Mouse (Mus musculus): Measurements from ENCODE around the gene 5031439G07Rik.

5031439G07Rik gene

DNA sequence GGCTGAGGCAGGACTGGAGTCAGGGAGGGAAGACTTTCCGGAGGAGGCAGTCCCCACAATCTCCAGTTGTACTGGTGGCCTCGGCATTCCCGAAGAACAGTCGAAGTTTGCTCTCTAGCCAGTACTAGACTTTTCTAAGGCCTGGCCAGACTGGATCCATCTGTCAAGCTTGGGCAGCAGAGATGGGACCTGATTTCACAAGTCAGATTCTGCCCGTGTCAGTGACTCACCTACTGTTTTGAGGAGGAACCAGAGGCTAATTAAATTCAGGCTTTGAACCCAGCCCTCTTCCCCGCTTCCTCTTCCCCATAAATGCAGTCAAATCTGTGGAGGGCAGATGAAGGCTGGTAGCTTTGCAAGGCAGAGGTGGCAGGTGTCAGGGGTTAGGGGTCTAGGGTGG lies 6.7 kb upstream of the 5031439G07Rik start:
- no peak for DNase-seq (ENCODE audit: low spot score)

DNA sequence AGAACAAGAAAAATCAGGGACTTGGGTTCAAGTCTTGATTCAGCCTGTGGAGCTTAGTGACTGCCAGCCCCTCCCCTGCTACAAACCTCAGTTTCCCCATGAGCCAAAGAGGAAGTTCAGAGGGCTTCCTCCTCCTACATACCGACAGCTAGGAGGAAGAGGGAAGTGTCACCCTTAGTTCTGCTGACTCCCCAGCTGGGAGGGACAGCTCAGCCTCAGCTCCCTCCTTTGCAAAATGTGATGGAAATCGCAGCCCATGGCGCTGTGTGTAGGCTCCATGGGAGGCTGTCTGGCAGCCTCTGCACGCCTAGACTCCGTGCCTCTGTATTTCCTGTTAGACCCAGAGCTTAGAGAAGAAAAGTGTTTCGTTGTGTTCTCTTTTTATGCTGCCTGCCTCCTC lies 6.1 kb upstream of the 5031439G07Rik start:
- DNase-seq (ENCODE audit: low spot score): no peak

DNA sequence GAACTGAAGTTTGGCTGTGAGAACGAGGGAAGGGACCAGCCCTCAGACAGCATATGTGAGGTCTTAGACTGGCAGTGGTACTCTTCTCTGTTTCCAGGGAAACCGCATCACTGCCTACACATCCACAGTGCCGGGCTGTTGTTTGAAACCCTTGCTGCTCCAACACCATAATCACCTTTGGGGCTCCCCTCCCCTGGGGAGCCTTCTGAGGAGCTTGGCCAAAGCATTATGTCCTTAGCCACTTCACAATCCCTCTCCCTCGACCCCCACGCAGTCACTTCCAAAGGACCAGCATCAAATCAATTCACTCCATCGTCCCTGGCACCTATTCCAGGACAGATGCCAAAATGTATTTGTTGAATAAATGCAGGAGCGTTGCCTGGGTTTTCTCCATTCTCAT lies 1.4 kb upstream of the 5031439G07Rik start:
- DNase-seq (ENCODE audit: low spot score): no peak

DNA sequence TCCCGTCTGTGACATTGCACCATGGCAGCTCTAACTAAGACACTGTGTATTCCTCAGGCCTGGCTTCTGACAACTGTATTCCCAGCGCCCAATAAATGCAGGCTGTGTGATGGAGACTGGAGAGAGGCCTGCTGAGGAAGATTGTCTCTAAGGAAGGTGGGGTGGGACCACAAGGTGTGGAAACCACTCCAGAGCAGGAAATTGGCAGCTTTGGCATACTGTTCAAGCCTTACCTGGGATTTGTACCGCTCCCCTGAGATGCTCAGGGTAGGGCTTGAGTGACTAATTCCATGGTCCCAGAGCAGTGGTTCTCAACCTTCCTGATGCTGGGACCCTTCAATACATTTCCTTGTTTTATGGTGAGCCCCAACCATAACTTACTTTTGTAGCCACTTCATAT lies 747 bp upstream of the 5031439G07Rik start:
- DNase-seq (ENCODE audit: low spot score): no peak

DNA sequence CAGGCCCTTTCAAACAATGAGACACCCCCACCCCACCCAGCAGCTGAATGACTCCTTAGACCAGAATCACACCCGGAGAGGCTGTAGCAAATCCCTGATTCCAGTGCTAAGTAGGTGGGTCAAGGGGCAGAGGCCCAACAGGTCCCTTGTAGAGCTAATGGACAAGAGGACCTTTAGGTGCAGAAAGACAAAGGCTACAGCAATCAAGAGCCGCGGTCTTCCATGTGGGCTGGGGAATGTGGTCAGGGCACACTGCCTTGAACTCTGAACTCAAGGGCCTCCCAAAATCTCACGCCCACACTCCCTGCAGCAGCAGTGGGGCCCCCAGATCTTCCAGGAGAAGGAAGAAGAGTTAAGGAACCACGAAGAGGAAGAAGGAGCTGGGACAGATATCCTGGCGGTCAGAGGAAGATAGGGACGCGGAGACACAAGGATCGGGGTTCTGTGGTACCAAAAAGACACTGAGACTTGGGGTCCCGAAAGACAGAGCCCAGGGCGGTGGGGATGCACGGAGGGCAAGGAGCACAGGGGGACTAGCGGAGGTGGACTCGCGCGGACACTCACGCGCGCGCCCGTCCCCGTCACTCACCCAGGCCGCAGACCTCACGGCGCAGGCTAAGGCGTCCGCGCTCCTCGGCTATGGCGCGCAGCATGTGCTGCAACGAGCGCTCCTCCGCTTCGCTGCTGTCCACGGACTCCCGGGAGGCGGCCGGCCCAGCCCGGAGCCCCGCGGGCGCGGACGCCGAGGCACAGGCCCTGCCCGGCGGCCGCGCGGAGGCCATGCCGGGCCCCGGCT lies 1.1 kb downstream of the 5031439G07Rik start:
- DNase-seq (ENCODE audit: low spot score): no peak

DNA sequence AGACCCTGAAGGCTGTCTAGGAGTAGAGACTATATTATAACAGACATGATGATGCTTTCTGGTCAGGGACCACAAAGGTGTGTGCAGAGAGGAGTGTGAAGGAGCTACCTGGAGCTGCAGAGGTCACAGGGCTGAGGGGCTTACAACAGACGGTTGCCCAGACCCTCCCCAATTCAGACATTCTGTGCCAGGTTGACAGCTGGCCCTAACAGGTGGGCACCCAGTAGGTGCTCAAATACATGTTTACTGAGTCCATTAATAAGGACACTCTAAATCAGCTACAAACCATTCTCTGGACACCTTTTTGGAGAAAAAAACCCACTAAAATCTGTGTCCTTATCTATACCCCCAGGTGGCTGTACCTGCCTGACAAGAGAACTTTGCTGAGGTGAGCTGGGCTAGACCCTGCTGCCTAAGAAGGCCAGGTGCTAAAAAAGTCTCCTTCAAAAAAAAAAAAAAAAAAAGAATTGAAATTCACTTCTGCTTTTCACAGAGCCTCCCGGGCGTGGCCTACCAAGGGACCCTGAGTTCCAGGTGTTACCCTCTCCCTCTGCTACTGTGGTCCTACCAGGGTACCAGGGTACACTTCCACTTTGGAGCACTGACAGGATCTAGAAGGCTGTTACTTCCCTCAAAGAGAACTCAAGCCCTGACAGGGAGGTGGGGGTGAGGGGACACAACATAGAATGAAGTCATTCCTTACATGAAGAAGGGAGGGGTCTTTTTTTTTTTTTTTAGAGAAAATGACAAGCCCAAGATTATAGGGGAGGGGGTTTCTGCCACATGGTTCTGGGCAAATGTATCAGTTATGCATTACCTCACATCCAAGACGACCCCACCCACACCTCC lies 2.0 kb downstream of the 5031439G07Rik start:
- DNase-seq (ENCODE audit: low spot score): no peak

DNA sequence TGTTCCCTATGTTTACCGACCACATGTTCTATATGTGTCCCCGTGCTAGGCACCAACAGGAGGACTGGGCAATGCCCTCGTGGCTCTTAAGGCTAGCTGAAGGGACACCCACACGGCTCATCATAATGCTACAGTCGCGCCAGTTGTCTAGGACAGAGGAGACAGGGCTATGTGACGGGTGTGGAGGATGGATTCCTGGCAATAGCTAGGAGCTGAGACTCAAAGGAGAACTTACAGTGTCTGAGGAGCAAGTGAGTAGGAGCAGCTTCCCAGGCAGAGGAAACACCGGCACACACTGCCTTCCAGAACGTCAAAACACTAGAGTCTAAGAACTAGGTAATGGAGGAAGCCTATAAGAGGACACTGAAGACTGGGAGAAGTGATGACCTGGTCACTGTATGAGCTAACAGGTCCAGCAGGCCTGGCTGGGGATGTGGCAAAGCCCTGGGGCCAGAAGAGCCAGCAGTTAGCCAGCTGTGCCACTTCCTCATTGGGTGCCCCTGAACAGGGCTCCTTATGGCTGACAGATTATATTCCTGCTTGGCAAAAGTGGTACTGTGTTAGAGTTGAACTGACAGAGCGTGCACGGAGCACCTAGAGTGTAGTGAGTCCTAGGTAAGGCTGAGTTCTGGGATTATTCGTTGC lies 2.7 kb downstream of the 5031439G07Rik start:
- no peak for DNase-seq (ENCODE audit: low spot score)

DNA sequence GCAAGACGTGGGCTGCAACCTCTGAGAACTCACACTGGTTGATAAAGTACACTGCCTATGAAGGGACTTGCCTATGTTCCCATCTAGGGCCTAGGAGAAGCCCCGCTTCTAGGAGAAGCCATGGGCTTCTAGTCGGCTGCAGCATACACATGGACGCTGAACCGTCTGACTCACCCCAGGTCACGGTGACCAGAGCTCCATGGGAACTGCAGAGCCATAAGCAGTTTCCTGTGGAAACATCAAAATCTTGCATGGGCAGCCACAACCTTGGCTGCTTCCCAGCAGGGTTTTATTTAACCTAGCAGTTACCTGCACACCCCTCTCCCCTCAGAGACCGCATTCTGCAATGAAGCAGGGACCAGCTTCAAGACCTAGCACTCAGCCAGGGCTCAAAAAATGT lies 4.6 kb downstream of the 5031439G07Rik start:
- DNase-seq (ENCODE audit: low spot score): no peak

DNA sequence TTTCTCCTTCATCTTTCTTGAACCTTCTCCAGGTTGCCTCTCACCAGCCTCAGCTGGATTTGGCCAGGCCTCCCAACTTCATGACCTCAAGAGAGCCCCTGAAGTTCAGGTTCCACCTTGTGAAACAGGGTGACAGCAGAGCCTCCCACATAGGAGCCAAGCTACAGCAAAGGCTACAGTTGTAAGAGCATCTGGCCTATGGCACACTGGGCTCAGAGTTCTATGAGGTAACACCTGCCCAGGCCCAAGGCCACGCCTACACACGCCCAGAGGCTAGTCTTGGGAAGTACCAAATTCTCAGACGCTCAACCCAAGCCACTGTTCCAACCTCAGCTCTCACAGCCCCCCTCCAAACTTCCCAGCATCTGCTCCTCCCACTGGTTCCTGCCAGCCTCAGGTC lies 5.5 kb downstream of the 5031439G07Rik start:
- DNase-seq (ENCODE audit: low spot score): no peak

DNA sequence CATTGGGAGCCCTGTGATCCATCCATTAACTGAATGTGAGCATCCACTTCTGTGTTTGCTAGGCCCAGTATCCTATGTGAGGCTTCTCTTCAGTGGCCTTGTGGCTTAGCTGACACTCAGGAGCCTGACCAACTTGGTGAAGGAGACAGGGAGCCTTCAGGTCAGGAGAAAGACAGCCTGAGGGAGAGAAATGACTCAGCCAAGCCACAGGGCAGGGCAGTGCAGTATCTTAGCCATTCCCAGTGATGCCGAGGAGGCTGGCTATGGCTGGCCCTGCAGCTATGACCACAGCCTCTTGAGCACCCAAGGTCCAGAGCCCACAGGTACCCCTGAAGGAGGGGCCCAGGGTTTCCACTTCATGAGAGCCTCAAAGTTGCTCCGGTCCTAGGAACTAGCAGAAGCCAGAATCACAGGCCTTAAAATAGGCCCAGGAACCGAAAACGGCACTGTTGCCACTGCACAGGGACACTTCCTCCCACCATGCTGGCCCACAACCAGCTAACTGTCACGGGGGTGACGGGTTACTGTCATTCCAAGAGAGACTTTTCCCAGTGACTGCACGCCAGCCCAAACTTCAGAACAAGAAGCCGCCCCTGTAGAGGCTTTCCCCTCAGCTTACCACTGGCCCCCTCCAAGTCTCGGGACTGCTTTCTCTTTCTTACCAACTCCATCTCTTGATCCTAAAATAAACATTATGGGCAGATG lies 6.6 kb downstream of the 5031439G07Rik start:
- DNase-seq (ENCODE audit: low spot score): no peak

DNA sequence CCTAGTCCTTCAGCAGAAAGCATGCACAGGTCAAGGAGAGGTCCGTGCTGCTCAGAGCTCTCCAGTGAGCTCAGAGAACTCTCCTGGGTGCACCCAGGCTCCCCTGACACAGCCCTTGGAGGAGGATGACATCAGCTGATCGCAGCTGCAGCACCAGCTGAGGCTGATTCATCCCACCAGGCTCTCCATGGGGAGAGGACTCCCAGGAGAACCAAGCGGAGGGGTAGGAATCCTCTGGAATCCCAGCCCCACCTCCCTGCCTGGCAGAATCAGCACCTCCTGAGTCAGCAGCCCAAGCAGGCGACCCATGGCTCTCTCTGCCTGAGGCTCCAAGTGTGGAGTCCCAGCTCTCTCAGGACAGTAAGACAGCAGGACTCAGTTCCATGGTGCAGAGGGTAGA lies 12.6 kb downstream of the 5031439G07Rik start:
- no peak for DNase-seq (ENCODE audit: low spot score)

DNA sequence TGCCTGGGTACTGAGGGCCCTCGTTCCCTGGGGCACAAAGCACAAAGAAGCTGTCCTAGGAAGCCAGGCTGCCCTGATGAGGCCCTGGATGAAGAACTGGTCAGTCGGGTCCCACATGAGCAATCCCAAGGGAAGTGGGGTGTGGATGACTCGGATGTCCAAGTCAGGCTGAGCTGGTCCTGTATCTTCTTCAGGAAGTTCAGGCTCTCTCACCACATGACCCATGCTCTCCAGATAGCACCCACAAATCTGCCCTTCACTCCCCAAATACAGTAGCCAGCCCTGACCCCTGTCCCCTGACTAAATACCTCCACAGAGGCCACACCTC lies 14.8 kb downstream of the 5031439G07Rik start:
- no peak for DNase-seq (ENCODE audit: low spot score)

DNA sequence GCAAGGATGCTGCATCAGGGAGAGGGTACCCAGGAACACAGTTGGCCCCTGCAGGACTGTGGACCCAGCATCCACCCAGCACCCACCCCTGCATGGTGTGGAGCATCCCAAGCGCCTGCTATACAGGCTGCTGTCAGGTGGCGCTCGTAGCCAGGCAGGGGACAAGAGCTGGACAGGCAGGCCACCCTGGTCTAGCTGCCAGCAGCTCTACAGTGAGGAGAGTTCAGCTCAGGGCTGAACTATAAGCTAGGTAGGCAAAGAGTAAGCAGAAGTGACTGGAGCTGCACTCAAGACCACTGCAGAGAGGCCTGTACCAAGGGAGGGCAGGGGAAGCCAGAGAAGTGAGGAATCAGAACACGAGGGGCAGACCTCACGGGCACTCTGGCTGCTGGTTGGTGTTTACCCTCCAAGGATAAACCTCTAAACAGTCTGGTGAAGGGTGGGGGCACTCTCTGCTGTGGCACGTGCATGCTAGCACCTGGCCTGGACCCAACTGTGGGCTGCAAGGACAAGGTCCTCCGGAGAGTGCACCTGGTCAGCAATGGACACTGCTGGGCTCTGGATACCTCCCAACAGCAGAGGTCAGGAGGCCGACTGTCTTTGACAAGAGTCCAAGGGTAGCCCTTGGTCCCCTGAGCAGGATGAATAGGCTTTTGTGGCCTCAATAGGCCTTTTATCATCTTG lies 15.3 kb downstream of the 5031439G07Rik start:
- DNase-seq (ENCODE audit: low spot score): no peak

DNA sequence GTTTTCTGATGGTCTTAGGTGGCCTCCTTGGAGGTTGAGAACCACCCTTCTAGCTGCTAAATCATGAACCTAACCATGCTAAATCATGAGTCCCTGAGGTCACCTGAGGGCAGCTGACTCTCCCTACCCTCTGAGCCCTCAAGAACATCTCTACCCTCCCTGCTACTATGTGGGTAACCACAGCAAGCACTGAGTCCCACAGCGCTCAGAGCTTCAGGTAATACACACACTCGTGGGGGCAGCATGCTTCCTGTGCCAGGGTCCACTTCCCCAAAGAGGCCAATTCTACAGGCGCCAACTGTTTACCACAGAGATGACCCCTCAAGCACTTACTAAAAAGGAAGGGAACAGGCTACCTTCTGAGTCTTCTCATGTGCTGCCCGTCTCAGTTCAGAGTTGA lies 19.8 kb downstream of the 5031439G07Rik start:
- no peak for DNase-seq (ENCODE audit: low spot score)

DNA sequence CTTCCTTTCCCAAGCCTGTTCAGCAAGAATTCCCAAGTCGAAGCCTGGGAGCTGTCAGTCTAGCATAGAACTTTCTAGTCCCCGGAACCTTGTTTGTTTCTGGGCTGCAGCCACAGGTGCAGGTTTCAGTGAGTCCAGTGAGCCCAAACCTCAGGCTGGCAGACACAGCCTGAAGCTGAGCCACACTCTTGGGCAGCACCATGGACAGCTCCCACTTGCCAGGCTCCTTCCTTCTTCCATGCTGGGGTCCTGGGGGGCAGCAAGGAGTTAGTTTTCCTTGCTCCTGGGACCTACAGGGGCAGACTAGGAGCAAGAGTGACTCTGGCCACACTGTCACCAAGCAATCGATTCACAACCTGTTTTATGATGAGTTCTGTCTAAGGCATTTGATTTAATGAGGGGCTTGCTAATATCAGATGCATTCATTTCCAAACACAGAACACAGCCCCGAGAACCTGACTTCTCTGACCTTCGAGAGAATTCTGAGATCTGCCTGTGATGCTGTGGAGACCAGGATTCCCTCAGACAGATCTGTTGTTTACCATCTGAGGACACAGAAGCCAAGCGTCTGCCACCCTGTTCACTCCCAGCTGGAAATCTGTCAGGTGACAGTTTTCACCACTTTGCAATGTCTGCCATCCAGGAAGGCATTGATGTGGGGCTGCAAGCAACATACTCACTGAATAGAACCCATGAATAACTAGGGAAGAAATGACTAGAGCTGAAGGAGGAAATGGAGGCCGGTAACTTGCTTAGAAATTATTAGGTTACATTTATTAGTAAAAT lies 22.6 kb downstream of the 5031439G07Rik start:
- DNase-seq (ENCODE audit: low spot score): peak; percentile 34

DNA sequence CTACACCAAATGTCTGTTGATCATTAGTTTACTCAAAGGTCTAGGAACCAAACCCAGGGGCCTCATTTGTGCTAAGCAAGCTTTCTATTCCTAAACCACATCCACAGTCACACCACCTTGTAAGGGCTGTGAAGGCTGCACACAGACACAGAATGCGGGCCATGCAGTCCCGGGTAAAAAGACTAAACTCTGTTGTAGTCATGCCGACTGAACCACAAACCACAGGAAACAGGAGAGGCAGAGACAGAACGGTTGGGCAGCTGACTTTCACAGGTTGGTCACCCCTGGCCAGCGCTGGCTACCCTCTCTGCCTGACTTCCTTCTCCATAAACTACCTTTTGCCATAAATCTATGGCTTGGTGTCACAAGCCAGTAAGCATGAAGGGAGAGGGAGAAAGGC lies 23.6 kb downstream of the 5031439G07Rik start:
- no peak for DNase-seq (ENCODE audit: low spot score)

DNA sequence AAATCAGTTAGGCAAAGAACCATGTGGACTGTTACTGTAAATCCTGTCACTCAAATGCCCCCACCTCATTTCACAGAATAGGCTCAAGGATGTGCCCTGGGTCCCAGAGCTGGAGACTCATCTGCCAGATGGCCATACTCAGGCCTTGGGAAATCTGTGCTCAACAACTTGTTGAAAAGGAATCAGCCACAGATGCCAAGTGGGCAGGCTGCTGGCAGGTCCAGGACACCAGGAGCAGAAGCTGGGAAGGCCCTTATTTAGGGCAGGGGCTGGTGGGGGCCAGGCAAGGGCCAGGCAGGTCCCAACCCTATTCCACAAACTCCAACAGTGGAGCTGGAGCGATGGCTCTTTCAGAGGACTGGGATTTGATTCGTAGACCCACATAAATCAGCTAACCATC lies 25.8 kb downstream of the 5031439G07Rik start:
- DNase-seq (ENCODE audit: low spot score): no peak

DNA sequence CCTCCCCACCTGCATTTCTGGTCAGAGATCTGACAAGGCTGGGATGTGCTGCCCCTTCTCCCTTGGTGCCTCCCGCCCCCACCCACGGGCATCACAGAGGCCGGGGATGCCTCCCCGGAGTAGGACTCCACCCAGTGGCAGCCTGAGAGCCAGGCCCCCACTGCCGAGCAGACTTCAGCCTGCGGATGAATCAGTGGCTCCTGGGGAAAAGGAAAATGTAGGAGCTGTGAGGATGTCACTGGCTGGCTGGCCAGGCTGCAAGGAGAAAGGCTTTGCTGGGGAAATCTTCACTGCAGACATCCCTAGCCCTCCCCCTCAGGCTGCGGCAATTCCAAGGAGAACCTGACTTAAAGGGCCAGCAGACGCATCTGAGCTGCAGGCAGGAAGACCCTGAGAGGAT lies 27.7 kb downstream of the 5031439G07Rik start:
- no peak for DNase-seq (ENCODE audit: low spot score)

DNA sequence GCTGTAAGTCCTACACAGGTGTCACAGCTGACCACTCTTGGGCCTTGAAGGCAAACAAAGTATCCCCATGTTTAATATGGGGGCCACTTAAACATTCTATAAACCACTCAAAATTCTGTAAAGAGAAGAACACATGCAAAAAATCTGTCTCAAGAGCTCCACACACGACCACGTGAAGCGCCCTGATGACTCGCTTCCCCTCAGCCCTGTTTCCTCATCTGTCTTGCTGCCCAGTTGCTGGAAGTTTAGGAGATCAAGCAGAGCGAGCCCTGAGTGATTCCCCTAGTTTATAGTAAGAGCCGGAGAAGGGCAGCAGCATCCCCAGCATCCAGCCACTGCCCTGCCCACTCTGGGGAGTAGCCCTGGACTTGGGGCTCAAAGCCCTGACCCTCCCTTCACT lies 28.5 kb downstream of the 5031439G07Rik start:
- DNase-seq (ENCODE audit: low spot score): no peak

DNA sequence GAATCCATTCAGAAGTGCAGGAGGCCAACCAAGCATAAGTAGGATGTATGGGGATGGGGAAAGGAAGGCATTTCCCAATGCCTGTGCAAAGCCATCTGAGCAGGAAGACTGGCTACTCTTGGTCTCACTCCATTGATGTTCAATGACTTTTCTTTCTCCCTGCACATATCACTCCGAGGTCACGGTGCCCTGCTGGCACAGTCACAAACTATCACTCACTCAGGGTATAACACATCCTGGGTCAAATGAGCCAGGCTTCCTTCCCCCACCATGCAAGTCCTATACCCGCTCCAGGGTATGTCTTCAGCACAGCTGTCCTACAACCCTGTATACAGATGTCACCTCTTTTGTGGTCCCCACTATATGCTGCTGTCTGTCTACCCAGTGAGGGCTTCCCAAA lies 30.0 kb downstream of the 5031439G07Rik start:
- DNase-seq (ENCODE audit: low spot score): no peak

DNA sequence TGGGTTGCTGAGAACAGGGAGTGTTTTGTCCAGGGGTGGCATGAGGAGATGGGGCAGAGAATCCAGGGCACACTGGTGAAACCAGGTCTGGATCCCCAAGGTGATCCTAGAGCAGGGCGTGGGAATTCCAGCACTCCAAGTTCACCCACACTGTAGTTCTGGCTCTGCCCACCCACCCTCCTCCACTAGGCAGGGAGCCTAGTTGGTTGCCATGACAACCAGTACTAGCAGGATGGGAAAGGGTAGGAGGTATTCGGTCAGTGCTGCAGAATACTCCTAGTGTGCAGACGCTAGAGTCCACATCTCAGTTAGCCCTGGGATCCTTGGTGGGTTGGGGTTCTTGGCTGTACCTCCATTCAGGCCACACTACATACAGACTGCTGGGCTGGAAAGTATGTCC lies 30.5 kb downstream of the 5031439G07Rik start:
- no peak for DNase-seq (ENCODE audit: low spot score)

Data from c-Kit-positive CD71-positive TER-119-positive erythroid progenitor cells, embryonic 14.5 days (primary cell).